Mouse (Mus musculus) CH12.LX (cell line): ENCODE results near the gene Lrrc4.

Source experiments
- CTCF ChIP-seq, 2 experiments: IDR thresholded peaks in 1 of 2; conservative IDR thresholded peaks in 1 of 2; 2 replicates each; pipeline ENCODE4 v1.5.1; 2011 to 2012; ENCODE audit warnings: low read depth in 2 of 2, low read length in 2 of 2, improper control_type of control experiment in 1 of 2, inconsistent platforms in 1 of 2, mild to moderate bottlenecking in 1 of 2, moderate library complexity in 1 of 2
- E2F4 ChIP-seq: IDR thresholded peaks from 2 replicates; pipeline ENCODE4 v1.6.1; 2011; ENCODE audit warnings: low read depth, low read length, improper control_type of control experiment; ENCODE audit not compliant: insufficient replicate concordance
- EP300 ChIP-seq: IDR thresholded peaks from 2 replicates; pipeline ENCODE4 v1.6.1; 2011; ENCODE audit warnings: low read length, improper control_type of control experiment
- ETS1 ChIP-seq: conservative IDR thresholded peaks from 2 replicates; pipeline ENCODE4 v1.6.1; 2012; ENCODE audit warnings: low read depth, mild to moderate bottlenecking, inconsistent platforms, low read length, improper control_type of control experiment, moderate library complexity
- GABPA ChIP-seq: IDR thresholded peaks from 2 replicates; pipeline ENCODE4 v1.6.1; 2012; ENCODE audit warnings: low read depth, low read length, improper control_type of control experiment, inconsistent platforms; ENCODE audit not compliant: insufficient replicate concordance
- JUND ChIP-seq: conservative IDR thresholded peaks from 2 replicates; pipeline ENCODE4 v1.6.1; 2011; ENCODE audit warnings: low read depth, low read length, improper control_type of control experiment
- MAX ChIP-seq: IDR thresholded peaks from 2 replicates; pipeline ENCODE4 v1.6.1; 2011; ENCODE audit warnings: low read length, improper control_type of control experiment
- NRF1 ChIP-seq: IDR thresholded peaks from 2 replicates; pipeline ENCODE4 v1.6.1; 2014; ENCODE audit warnings: low read depth, mild to moderate bottlenecking, inconsistent platforms, low read length, improper control_type of control experiment, moderate library complexity
- POLR2A ChIP-seq: IDR thresholded peaks from 2 replicates; pipeline ENCODE4 v1.6.1; 2011; ENCODE audit warnings: low read depth, mild to moderate bottlenecking, improper control_type of control experiment, low read length
- UBTF ChIP-seq: IDR thresholded peaks from 2 replicates; pipeline ENCODE4 v1.6.1; 2012; ENCODE audit warnings: low read depth, mild to moderate bottlenecking, inconsistent platforms, low read length, improper control_type of control experiment, moderate library complexity
- ZKSCAN1 ChIP-seq: IDR thresholded peaks from 2 replicates; pipeline ENCODE4 v1.6.1; 2012; ENCODE audit warnings: low read depth, inconsistent platforms, low read length, improper control_type of control experiment, borderline replicate concordance
- ZNF384 ChIP-seq: IDR thresholded peaks from 2 replicates; pipeline ENCODE4 v1.6.1; 2012; ENCODE audit warnings: low read depth, low read length, improper control_type of control experiment, inconsistent platforms

GRCm38 (mm10) chr6:28800976-28801375 lies 30.6 kb downstream of the Lrrc4 start:
- no peak for TF ChIP-seq EP300
- TF ChIP-seq CTCF (conservative IDR thresholded peaks at IDR 0.05 in 1 of 2, IDR thresholded peaks at IDR 0.05 in 1 of 2; ENCODE audit: low read depth in 2 of 2, low read length in 2 of 2) = no peak
- TF ChIP-seq POLR2A = no peak
- TF ChIP-seq ZNF384 = no peak
- TF ChIP-seq UBTF = no peak
- TF ChIP-seq GABPA = no peak
- TF ChIP-seq E2F4 = no peak
- TF ChIP-seq MAX = no peak
- no peak for TF ChIP-seq ETS1
- TF ChIP-seq JUND = no peak
- TF ChIP-seq ZKSCAN1 = no peak
- TF ChIP-seq NRF1 = no peak
